Mouse (Mus musculus) kidney, postnatal 36 days (tissue): Measurements from ENCODE around the gene Cox5a.
A peak's percentile ranks its signal among the peaks of the same experiment; 100 is the strongest.

ENCODE experiments used
- DNase-seq, 2 experiments: peaks; one replicate each; pipeline ENCODE4 v3.0.0; 2021 to 2022; ENCODE audit warnings: mixed read lengths in 2 of 2

Cox5a gene

DNA sequence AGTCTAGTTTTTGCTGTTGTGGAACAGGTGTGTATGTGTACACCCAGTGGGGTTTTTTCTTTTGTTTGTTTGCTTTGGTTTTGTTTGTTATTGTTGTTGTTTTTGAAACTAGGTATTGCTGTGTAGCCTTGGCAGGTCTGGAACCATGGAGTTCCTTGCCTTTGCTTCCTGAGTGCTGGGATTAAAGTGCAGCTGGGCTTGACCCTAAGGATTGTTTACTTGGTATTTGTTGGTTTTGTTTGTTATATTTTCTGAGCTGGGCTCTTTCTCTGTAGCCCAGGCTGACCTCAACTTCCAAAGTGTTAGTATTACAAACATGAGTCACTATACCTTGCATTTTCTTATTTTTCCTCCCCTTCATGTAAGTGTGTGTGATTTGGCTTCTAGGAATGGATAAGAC, 5.4 kb downstream of the Cox5a start:
- DNase-seq, result no peak

DNA sequence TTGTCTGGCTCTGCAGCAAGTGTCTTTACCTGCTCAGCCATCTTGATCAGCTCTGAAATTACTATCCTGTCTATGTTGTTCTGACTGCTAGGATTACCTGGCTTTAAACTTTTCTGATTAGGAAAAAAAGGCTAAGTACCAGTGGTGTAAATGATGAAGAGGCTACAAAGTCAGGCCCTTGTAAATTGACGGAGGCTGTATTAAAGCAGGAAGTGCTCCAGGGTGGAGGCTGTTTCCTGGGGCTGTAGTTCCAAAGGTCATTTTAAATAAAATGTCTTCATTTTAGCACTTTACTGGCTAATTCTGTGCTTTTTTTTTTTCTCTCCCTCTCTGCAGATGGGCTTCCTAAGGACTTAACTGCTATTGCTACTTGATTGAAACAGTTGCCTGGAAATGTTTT, 10.9 kb downstream of the Cox5a start:
- peak in 1 of 2 experiments; percentile 44 for DNase-seq

DNA sequence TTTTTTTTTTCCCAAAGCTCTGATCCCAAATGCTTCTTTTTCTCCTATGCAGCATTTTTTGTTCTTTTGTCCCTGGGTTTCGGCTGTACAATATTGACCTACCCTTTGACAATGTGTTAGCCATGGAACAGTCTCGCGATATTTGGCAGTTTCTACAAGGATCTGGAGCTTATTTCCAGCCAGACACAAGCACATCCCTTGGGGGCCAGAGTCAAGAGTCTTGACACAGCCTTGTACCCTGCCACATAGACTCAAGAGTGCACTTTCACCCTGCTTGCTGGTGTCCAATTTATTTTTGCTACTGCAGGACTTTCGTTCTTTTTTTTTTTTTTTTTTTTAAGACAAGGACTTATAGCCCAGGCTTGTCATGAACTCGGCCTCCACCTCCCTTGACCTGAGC, 15.3 kb downstream of the Cox5a start:
- DNase-seq, result no peak

DNA sequence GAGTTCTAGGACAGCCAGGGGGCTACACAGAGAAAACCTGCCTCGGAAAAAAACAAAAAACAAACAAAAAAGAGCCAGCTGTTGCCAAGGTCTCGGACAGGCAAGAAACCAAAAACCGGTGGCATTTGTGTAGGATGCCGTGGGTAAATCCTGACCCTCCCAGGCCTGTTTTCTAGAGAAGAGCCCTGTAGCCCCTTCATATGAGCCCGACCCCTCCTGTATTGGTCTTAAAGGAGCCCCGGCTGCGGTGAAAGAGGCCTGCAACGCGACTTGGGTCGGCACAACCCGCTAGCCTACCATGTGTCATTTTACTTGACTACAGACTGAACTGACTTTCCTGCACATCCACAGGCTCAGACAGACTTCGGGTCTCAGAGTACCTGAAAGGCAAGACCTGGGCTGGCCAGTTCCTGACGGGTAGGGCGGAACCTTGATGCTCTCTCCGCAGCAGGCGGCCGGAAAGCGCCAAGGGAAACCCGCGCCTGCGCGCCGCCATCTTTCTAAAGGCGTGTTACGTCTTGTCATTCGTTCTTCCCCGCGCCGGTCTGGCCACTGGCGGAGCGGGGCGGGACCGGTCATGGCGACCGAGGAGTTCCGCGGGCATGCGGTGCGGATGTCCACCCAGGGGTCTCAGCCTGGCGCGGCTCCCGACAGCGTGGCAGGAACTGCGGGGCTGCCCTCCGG, 16.1 kb downstream of the Cox5a start, which contains the start of gene Fam219b:
Gene Fam219b (plus strand): TSS at position 485 of the 684 bp plus-strand sequence.
- DNase-seq, result peak; percentile 93 to 96

DNA sequence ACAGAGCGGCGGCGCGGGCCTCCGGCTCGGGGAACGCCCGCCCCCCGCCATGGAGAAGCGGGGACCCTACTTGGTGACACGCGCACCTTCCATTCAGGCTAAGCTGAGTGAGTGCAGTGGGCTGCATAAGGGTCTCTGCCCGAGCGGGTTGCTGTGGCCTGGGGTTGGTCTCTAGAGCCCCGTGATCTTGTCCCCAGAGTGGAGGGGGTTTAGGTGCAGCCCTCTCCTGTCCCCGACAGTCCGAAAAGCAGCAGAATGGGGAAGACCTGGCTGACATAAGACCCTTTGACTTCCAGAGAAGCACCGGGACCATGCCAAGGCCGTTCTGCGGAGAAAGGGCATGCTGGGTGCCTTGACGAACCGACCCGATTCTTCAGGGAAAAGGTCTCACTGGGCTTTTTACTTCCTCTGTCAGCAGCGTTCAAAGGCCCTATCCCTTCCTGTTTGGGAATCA, 16.7 kb downstream of the Cox5a start:
- peak in 1 of 2 experiments; percentile 49 for DNase-seq

DNA sequence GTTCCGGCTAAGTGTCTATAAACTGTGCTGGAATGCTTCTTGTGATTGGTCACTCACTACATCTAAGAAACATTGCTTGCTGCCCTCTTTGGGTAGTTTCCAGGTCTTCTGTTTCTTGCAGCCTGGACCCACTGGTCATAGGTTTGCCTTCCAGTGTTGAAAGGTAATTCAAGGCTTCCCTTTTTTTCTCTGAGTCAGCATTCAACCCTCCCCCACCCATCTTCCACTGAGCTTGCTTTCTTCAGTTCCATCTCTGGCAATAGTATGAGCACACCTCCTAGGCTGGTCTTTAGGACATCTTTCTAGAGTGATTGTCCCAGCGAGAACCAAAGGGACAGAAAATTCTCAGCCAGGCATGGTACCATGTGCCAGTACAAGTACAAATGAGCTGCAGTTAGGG, 18.5 kb downstream of the Cox5a start:
- DNase-seq, result no peak

DNA sequence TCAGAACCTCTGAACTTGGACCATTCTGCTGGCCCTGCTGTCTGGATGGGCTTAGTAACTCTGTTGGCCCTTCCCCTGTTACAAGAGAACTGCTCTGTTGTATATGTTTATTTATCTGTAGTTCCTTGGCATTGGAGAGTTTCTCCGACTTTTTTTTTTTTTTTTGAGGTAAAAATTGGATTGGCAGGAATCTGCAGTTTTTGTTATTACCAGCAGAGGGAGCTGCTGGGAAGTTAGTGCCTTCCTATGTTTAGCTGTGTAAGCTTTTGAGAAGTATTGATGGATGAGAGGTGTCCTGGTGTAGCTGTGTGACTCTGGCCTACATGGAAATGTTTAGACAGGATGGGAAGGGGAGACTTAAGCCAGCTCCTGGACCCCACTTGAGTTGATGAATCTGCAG, 20.2 kb downstream of the Cox5a start:
- DNase-seq, result peak; percentile 35 to 78

DNA sequence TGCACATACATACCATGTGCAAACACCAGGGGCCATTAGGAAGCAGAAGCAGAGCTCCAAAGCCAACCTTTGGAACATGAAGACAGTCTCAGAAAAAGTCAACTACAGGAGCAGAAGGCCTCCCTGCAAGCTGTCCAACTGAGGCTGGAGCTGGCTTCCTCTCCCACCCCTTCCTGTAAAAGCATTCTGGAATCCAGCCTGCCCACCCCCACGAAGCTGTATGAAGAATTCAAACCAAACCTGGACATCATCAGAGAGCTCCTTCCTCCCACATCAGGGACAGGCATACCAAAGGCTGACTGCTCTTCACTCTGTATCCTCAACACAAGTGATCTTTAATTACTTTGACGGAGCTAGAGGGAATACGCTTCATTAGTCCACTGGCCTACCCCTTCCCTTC, 22.9 kb downstream of the Cox5a start:
- DNase-seq, result no peak

DNA sequence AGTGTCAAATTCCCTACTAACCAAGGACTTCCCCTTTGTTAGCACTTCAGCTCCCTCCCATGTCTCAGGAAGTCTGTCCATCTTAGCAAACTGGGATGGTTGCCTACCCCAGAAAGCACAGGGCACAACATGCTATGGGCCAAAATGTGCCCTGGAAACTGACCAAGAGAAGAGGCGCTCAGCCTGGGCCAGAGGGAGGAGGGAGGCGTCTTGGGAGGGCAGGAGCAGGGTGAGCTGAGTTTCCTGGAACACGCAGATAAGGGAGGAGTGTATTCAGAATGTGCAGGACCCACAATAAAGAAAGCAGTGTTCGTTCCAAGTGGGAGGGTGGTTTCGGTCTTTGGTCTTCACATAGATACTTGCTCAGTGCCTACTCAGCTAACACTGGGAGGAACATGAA, 26.2 kb downstream of the Cox5a start:
- DNase-seq, result no peak

DNA sequence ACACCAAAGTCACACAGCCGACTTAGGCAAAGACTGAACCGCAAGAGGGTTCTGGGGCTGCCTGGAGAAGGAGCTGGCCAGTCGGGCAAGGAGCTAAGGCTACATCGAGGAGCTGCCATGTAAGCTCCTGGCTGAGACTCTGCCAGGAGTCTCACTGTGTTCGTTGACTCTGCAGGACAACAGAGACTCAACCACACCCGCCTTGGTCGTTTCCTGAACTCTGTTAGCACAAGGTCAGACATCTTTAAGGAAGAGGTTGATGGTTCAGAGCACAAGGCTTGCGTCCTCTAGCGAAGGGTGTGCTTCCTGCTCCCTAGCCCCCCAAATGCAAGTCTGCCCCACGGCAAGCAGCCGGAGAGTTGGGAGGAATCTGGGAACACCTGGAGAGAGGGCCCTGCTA, 26.8 kb downstream of the Cox5a start:
- DNase-seq, result no peak

DNA sequence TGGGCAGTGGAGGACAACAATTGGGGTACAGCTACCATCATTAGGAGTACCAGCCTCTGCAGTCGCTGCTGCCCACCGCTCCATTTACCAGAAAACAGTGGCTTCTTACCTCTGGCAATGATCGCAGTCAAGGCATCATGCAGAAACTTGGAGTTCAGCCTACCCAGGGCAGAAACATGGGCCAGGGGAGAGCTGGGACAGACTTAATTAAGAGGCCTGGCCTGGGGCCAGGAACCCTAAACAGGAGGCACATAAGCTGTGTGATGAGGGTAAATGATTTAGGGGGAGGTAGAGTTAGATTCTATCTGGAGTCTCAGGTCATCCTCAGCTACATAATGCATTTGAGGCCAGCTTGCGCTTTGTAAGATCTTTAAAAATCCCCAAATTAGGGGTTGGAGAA, 28.1 kb downstream of the Cox5a start:
- DNase-seq, result no peak

DNA sequence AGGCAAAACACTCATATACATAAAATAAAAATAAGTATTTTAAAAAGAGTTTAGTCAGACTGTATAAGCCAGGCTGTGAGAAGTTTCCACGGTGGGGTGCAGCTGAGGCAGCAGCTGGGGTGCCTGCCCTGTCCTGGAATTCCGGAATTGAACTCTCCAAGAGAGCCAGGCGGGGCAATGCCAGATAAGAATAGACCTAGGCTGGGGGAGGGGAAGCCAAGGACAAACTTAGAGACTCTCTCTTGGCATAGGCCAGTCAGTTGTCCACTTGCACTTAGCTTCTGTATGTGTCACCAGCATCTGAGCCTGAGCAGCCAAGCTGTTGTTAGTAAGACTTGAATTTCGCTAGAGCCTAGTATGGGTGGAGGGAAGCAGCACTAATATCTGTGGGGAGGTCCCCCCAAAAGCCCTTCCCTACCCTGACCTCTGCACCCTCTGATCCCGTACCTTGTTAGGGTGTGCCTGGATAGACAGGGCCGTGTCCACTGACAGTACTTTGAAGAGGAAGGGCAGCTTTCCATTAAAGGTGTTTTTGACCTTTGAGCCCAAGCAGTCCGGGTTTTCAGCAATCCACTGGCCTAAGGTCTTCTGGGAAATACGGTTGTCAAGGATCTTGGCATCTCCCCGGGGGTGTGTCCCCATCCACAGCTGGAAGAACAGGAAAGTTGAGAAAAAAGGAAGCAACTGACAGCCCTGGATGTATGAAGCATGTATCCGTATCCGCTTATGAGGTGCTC, 29.2 kb downstream of the Cox5a start:
- DNase-seq, result peak; percentile 73 to 80

DNA sequence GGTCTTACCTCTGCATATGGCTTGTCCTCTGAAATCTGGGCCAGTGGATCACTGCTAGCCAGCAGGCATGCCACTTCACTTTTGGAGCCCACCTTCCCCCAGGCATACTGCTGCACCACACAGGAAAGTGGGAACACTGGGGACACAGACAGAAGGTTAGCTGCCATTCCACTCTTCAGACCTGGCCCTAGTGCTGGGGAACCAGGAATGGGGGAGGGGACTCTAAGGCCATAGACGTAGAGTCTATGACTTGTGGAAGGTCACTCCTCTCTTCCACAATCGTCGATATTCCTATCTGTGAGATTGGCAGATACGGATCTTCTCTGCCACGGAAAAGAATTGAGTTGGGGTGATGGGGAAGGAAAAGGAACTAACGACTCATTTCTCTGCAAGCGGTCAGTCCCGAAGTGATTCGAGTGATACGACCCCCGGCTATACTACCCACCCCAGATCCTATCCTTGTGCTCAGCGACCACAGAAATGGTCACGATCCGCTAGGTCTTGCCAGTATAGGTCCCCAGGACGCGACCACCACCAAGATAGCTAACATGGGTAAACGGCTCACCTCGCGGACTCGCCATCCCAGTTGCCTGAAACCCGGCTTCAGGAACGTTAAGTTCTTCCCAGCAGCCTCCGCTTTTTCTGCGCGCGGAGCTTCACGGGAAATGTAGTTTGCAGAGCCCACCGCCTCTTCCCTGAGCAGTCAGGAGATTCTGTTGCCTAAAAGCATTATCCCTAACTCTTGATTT, 31.2 kb downstream of the Cox5a start, which contains the start of gene Mpi:
Gene Mpi (minus strand): TSS at position 625 of the 749 bp plus-strand sequence.
- DNase-seq, result peak; percentile 71 to 87

DNA sequence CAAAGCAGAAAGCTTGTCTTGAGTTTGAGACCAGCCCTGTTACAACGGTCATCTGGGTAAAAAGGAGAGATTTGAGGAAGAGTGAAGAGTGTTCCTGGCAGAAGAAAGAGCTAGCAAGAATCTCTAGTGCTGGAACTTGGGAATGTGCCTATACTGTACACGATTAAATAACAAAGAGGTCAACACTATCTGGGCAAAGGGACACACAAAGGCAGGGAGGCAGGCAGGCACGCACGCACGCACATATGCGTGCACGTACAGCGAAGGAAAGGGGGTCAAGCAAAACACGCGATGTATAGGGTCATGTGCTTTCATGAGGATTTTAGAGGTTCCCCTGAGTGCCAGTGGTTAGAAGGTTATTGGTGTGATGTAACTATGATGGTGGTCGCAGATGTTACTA, 32.0 kb downstream of the Cox5a start:
- no peak for DNase-seq

DNA sequence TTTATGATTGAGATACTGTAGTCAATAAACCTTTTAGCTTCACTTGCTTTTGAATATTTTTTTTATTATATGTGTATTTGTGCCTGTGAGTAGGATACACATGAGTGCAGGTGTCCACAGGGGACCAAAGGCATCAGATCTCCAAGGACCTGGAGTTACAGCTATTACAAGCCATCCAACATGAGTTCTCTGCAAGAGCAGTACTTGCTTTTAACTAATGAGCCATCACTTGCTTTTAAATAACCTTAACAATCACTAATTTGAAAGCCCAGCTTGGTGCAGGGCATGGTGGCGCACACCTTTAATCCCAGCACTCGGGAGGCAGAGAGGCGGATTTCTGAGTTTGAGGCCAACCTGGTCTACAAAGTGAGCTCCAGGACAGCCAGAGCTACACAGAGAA, 33.7 kb downstream of the Cox5a start:
- DNase-seq, result no peak

DNA sequence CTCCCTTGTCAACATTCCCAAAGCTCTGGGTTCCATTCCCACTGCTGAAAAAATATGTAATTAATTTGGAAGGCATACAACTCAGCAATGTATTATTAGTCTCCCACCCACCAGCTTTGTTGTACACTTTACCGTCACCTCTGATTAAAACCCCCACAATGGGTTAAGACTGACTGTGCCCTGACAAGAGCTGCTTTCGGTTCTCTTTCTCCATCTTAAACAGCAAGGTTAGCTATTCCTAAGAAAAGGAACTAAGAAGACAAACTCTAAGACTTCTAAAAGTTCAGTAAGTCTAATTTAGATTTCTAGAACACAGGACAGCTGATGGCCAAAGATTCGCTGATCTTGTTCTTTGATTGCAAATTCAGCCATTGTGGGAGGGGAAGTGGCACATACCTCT, 36.1 kb downstream of the Cox5a start:
- DNase-seq, result no peak

DNA sequence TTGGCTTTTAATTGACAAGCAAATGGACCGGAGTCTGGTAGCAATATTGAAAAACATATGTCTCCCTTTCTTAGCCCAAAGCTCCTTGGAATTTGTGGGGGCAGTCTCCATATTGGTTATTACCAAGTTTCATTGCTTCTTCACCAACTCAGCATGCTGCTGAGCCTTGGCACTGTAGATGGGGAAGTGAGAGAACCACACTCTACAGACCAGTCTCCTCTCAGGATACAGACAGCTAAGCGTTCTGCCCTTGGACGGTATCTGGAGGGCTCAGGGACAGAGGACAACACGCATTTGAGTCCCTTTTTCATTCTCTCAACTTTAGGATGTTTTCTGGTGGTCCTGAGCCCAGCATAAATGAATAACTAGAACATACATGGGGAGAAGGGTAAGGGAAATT, 37.6 kb downstream of the Cox5a start:
- no peak for DNase-seq

DNA sequence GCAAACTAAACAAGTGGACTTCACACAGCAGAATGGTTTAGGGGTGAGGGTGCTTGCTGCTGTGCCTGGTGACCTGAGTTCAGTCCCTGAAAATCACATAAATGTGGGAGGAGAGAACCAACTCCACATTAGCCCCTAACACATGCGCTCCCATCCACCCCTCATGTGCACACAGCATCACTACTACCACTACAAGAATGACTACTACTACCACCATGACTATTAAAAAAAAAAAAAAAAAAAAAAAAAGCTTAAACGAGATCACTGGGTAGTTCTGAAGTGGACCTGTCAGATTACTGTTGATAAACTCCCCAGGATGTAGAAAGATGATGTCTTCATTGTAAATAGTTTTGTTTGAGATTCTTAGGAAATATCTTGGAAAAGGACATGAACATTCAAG, 38.5 kb downstream of the Cox5a start:
- no peak for DNase-seq

DNA sequence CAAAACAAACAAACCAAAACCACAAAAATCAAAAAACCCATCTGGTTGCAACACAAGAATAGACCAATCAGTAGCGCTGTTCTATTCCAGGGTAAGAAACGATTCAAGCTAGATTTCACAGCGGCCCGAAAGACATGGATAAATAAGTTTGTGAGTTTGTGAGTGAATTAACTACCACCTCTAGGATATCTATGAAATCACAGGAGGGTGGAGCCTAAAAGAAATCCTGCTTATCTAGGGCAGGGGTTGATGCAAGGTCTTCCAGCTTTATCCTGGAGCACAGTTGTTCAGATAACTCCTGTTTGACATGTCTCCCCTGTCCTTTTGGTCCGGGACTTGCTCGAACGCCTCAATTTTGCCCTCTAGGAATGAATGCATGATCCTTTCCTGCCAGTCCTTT, 39.2 kb downstream of the Cox5a start:
- no peak for DNase-seq

DNA sequence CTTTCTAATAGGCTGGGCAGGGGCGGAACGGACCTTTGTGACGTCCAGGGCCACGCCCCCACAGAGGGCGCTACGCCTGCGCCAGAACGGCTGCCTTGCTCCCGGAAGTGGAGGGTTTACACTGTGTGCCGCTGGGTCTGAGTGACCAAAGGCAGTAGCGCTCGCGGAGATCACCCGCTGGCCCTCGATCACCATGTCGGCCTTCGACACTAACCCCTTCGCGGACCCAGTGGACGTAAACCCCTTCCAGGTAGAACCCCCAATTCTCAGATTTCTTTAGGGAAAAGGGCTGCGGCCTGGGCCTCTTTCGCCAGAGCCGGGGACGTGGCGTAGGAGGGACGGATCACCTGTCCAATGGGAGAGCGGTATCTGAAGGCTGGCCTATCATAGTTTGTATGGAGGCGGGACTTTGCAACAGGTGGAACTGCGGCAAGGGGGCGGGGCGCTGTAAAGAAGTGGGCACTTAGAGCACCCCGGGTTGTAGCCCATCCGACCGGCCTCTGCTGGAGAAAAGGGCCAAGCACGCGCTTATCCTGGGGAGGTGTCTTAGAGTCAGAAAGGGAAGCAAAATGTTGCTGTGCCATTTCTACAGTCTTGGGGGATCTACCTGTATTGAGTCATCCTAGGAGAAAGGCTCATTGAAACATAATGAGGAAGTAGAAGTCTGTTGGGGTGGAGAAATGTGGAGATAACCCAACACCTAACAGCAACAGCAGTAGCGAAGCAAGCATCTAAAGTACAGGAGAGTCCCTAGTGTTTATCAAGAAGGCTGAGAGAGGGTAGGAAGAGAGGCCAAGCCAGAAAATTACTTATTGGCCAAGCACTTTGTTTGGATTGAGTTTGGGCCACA, 40.0 kb downstream of the Cox5a start, which contains the start of gene Scamp2:
Gene Scamp2 (plus strand): TSS at position 83 of the 850 bp plus-strand sequence.
- DNase-seq, result peak; percentile 96 to 97

DNA sequence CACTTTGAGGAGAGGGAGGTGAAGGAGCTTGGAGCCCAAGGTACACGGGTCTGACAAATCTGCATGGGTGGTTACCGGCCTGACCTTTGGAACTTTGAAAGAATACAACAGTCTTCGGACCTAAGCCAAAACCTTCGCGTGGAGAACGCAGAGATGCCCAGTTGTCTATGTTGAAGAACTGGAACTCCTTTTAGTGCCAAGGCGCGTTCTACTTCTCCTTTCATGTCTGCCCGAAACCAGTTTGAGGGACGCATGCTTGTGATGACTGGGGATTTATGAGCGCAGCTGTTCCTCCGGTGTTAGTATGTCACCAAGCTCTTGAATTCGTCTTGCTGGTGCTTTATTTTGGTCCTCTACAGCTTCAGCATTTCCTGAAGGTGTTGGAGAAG, 40.6 kb downstream of the Cox5a start:
- DNase-seq, result peak; percentile 69 to 78

DNA sequence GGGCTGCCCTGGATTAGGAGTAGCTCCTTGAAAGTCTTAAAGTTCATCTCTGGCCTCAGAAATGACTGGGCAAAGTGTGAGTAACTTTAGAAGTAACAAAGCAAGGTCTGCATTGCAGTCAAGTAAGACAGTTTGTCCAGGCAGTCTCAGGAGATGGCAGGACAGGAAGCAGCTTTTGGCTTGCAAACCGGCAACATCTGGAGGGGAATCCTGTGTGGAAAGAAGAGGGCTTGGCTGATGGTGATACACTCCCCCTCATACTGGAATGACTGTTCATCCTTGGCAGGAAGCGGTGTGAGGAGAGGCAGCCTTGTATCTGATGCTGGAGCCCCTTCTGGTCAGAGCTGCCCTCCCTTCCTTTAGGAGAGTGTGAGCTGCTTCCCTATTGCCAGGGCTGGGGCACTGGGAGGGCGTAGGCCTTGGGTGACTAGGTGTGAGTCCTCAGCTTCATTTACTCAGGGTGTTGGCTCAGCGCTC, 41.9 kb downstream of the Cox5a start:
- DNase-seq, result peak; percentile 52 to 68
